Comparison of ENCODE assay signal across 27 mouse cellular contexts in the genomic region with DNA sequence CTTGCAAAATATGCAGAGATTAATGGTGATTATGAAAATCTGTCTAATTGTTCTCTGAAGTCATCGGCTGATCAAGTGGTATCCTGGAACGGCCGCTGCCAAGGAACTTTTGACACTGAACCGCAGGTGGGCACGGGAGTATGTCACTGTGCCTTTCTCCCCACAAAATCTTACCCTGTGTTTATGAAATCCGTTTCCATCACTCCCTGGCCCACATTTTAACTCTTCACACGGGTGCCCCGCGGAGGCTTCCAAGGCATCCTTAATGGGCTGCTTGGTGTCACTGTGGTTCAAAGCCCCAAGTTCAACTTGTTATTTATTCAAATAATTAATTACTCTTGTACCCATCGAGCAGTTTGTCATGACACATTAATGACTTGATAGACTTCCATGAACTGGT.
DNase-seq lines count a peak whose midpoint lies in the region; ATAC-seq and TF ChIP-seq lines count a peak whose summit lies in the region.
"Had no signal": no experiment of that assay in that cellular context is flagged by ENCODE, and none has a peak within 500 bp of the region (broad histone marks: within the 10 kb centered on the region; RNA-seq: fewer than 3 reads in every experiment).

No protein-coding gene starts in this region.

- H3K9me3 ChIP-seq in forebrain, embryonic 15.5 days, result no peaks in the 10 kb centered on the region
- no peaks in the 10 kb centered on the region for H3K9me3 ChIP-seq in forebrain, embryonic 12.5 days
- H3K9me3 ChIP-seq: embryonic facial prominence, embryonic 12.5 days; embryonic facial prominence, embryonic 15.5 days; heart, embryonic 10.5 days; heart, embryonic 13.5 days; hindbrain, embryonic 13.5 days; intestine, embryonic 15.5 days had no signal

- no peak for TF ChIP-seq POLR2A in brain, embryonic 14.5 days (IDR thresholded peaks at IDR 0.05; ENCODE audit: borderline replicate concordance, extremely low read depth, insufficient read depth, insufficient read length, poor library complexity, severe bottlenecking)

- H3K9ac ChIP-seq in forebrain, embryonic 15.5 days (replicated peaks), result no peak overlapping the region
- H3K9ac ChIP-seq in forebrain, embryonic 12.5 days, result no peak overlapping the region
- H3K9ac ChIP-seq: embryonic facial prominence, embryonic 12.5 days; embryonic facial prominence, embryonic 15.5 days; heart, embryonic 13.5 days; hindbrain, embryonic 13.5 days; intestine, embryonic 15.5 days had no signal

- no peak overlapping the region for H3K4me2 ChIP-seq in forebrain, embryonic 15.5 days (replicated peaks)
- no peak overlapping the region for H3K4me2 ChIP-seq in forebrain, embryonic 12.5 days
- H3K4me2 ChIP-seq: embryonic facial prominence, embryonic 12.5 days; embryonic facial prominence, embryonic 15.5 days; heart, embryonic 13.5 days; hindbrain, embryonic 13.5 days; intestine, embryonic 15.5 days had no signal

- peak; percentile 20; the same call in 1 of the 2 replicates for ATAC-seq in forebrain, embryonic 15.5 days (replicated peaks)
- ATAC-seq in forebrain, embryonic 12.5 days (ENCODE audit: low FRiP score), result no peak
- ATAC-seq: activated CD4-positive, CD25-positive, alpha-beta regulatory T cell, adult 4 months; CD4-positive, CD25-positive, alpha-beta regulatory T cell, adult 4 months; hindbrain, embryonic 16.5 days; intestine, embryonic 15.5 days had no signal

- H3K27ac ChIP-seq in forebrain, embryonic 15.5 days (replicated peaks), result peak overlapping the region; percentile 61
- H3K27ac ChIP-seq in forebrain, embryonic 12.5 days, result no peak overlapping the region
- H3K27ac ChIP-seq: embryonic facial prominence, embryonic 12.5 days; embryonic facial prominence, embryonic 15.5 days; heart, adult 2 months; heart, embryonic 10.5 days; heart, embryonic 13.5 days; intestine, embryonic 15.5 days had no signal

- TF ChIP-seq CTCF in brain, embryonic 14.5 days (IDR thresholded peaks at IDR 0.05; ENCODE audit: borderline replicate concordance, extremely low read depth, insufficient read depth, insufficient read length), result no peak

- H3K4me3 ChIP-seq in forebrain, embryonic 15.5 days, result no peak overlapping the region
- H3K4me3 ChIP-seq in forebrain, embryonic 12.5 days (replicated peaks), result no peak overlapping the region
- H3K4me3 ChIP-seq: embryonic facial prominence, embryonic 12.5 days; embryonic facial prominence, embryonic 15.5 days; heart, adult 2 months; heart, embryonic 10.5 days; heart, embryonic 13.5 days; hindbrain, embryonic 13.5 days; intestine, embryonic 15.5 days had no signal

- peak; percentile 26 for DNase-seq in Muller cell, postnatal 12 days (ENCODE audit: inconsistent ontology term)
- DNase-seq in brain, embryonic 14.5 days (ENCODE audit: low read depth), result peak; percentile 63
- DNase-seq in lung, postnatal 4 days, result no peak
- DNase-seq in retina, postnatal 1 day, result no peak
- DNase-seq: adrenal gland, adult 8-10 months; adrenal gland, postnatal 36 days; cerebellum, adult 11 months; cerebellum, adult 2 months; cerebellum, adult 9-11 months; cerebellum, postnatal 25 days; gastrocnemius, postnatal 10 days; gastrocnemius, postnatal 36 days; heart, adult 2 months; heart, postnatal 14 days; heart, postnatal 4 days; kidney, adult 11 months had no signal

- peaks cover 7% of the 10 kb centered on the region; the same call in 1 of the 2 replicates for H3K36me3 ChIP-seq in forebrain, embryonic 15.5 days
- no peaks in the 10 kb centered on the region for H3K36me3 ChIP-seq in forebrain, embryonic 12.5 days (replicated peaks)
- H3K36me3 ChIP-seq: embryonic facial prominence, embryonic 15.5 days; intestine, embryonic 15.5 days had no signal

- H3K4me1 ChIP-seq in forebrain, embryonic 15.5 days, result peaks cover 24% of the 10 kb centered on the region
- H3K4me1 ChIP-seq in forebrain, embryonic 12.5 days, result peaks cover 35% of the 10 kb centered on the region
- H3K4me1 ChIP-seq: intestine, embryonic 15.5 days had no signal

- H3K27me3 ChIP-seq in forebrain, embryonic 15.5 days, result no peaks in the 10 kb centered on the region
- H3K27me3 ChIP-seq in forebrain, embryonic 12.5 days, result no peaks in the 10 kb centered on the region
- H3K27me3 ChIP-seq: embryonic facial prominence, embryonic 12.5 days; embryonic facial prominence, embryonic 15.5 days; heart, embryonic 13.5 days; hindbrain, embryonic 13.5 days; intestine, embryonic 15.5 days had no signal

- WGBS in forebrain, embryonic 15.5 days, result 31% methylated on average over 10 of the region's 10 CpGs
- 56% methylated on average over 10 of the region's 10 CpGs for WGBS in forebrain, embryonic 12.5 days

Comparison
In these comparisons a context has a peak if more than half of its experiments do, and no peak if none do; other contexts are left out.
1. DNase-seq: peak in Muller cell, postnatal 12 days (single experiment) and brain, embryonic 14.5 days (single experiment); none in lung, postnatal 4 days (0 of 2) and retina, postnatal 1 day (single experiment).